10 mouse cellular contexts compared by ENCODE assay signal in genomic region chr16:77535021-77535420, GRCm38 (mm10).
A peak's percentile ranks its signal among the peaks of the same experiment; 100 is the strongest.
DNase-seq lines count a peak whose midpoint lies in the region; ATAC-seq and TF ChIP-seq lines count a peak whose summit lies in the region.
"Had no signal": no experiment of that assay in that cellular context is flagged by ENCODE, and none has a peak within 500 bp of the region (broad histone marks: within the 10 kb centered on the region; RNA-seq: fewer than 3 reads in every experiment).

No protein-coding gene starts in this region.

- H3K4me1 ChIP-seq in midbrain, embryonic 15.5 days = peaks cover 15% of the 10 kb centered on the region
- H3K4me1 ChIP-seq: limb, embryonic 13.5 days; stomach, embryonic 15.5 days had no signal

- no peak for ATAC-seq in CD4-positive, CD25-positive, alpha-beta regulatory T cell, adult 4 months
- no peak for ATAC-seq in midbrain, embryonic 15.5 days (replicated peaks)

- no peak overlapping the region for H3K4me3 ChIP-seq in layer of hippocampus, adult 2 months
- no peak overlapping the region for H3K4me3 ChIP-seq in midbrain, embryonic 15.5 days
- H3K4me3 ChIP-seq: limb, embryonic 13.5 days; stomach, embryonic 15.5 days had no signal

- TF ChIP-seq CTCF in layer of hippocampus, adult 2 months (conservative IDR thresholded peaks at IDR 0.05) = peak; percentile 75

- 87% methylated on average over 3 of the region's 3 CpGs for WGBS in midbrain, embryonic 15.5 days

- H3K27ac ChIP-seq in layer of hippocampus, adult 2 months = no peak overlapping the region
- peak overlapping the region; percentile 72 for H3K27ac ChIP-seq in midbrain, embryonic 15.5 days
- H3K27ac ChIP-seq: limb, embryonic 13.5 days; stomach, embryonic 15.5 days had no signal

- H3K36me3 ChIP-seq in midbrain, embryonic 15.5 days (replicated peaks) = no peaks in the 10 kb centered on the region
- H3K36me3 ChIP-seq: stomach, embryonic 15.5 days had no signal

- no peaks in the 10 kb centered on the region for H3K27me3 ChIP-seq in midbrain, embryonic 15.5 days (replicated peaks)
- H3K27me3 ChIP-seq: limb, embryonic 13.5 days; stomach, embryonic 15.5 days had no signal

- DNase-seq in CD4-positive, CD25-positive, alpha-beta regulatory T cell, adult 2 months (ENCODE audit: low read depth, low spot score) = peak; percentile 3
- DNase-seq in layer of hippocampus, adult 2 months (ENCODE audit: low spot score in 2 of 2) = peak in 1 of 2 experiments; percentile 29
- DNase-seq in layer of hippocampus, postnatal 36 days = no peak
- peak; percentile 19 to 53 for DNase-seq in cerebellum, postnatal 25 days
- DNase-seq in spleen, postnatal 14 days (ENCODE audit: low spot score in 2 of 2) = no peak
- DNase-seq in B cell, adult 2 months = no peak

- no peak overlapping the region for H3K9ac ChIP-seq in midbrain, embryonic 15.5 days
- H3K9ac ChIP-seq: limb, embryonic 13.5 days; stomach, embryonic 15.5 days had no signal

- no peaks in the 10 kb centered on the region for H3K9me3 ChIP-seq in midbrain, embryonic 15.5 days
- H3K9me3 ChIP-seq: stomach, embryonic 15.5 days had no signal

- no peak overlapping the region for H3K4me2 ChIP-seq in midbrain, embryonic 15.5 days
- H3K4me2 ChIP-seq: limb, embryonic 13.5 days; stomach, embryonic 15.5 days had no signal

Comparison
In these comparisons a context has a peak if more than half of its experiments do, and no peak if none do; other contexts are left out.
1. DNase-seq: peak in CD4-positive, CD25-positive, alpha-beta regulatory T cell, adult 2 months (single experiment) and cerebellum, postnatal 25 days (2 of 2); none in layer of hippocampus, postnatal 36 days (0 of 2), spleen, postnatal 14 days (0 of 2) and B cell, adult 2 months (0 of 2).